In the genomic region with DNA sequence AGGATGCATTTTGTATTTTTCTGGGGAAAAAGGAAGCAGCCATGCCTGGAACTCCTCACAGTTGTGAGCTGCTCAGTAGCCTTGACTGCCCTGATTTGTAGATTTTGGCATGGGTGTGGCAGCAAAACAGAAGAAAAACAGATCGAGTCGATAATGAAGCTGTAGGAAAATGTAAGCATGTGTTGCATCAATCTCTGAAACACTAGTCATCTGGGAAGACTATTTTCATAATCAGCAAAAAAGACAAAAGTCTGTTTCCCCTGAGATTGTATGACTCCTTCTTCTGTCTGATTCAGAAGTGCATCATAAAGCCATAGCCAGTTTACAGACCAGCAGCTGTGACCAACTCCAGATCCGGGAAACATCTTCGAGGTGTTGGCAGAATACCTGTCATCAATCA, we compare ENCODE assay signal across 26 mouse cellular contexts. TPM values are rescaled to one million over a fixed set of nuclear protein-coding genes. Genes with fewer than 3 reads are reported as not detected.
DNase-seq lines count a peak whose midpoint lies in the region; TF ChIP-seq lines count a peak whose summit lies in the region.
"Had no signal": no experiment of that assay in that cellular context is flagged by ENCODE, and none has a peak within 500 bp of the region (broad histone marks: within the 10 kb centered on the region; RNA-seq: fewer than 3 reads in every experiment).

No protein-coding gene starts in this region.

- peak overlapping the region; percentile 48; the same call in 1 of the 2 replicates for H3K27ac ChIP-seq in gastrocnemius, adult 2 months
- H3K27ac ChIP-seq: embryonic facial prominence, embryonic 12.5 days; embryonic facial prominence, embryonic 15.5 days; forebrain, embryonic 12.5 days; forebrain, embryonic 15.5 days; heart, embryonic 10.5 days; heart, embryonic 13.5 days; hindbrain, embryonic 14.5 days; hindbrain, postnatal 0 days had no signal

- H3K27me3 ChIP-seq in C2C12 (ENCODE audit: control insufficient read depth, insufficient read depth, insufficient read length), result no peaks in the 10 kb centered on the region
- H3K27me3 ChIP-seq: embryonic facial prominence, embryonic 12.5 days; embryonic facial prominence, embryonic 15.5 days; forebrain, embryonic 12.5 days; forebrain, embryonic 15.5 days had no signal

- no peaks in the 10 kb centered on the region for H3K79me3 ChIP-seq in C2C12 (ENCODE audit: low read depth)

- intact Hi-C loops in gastrocnemius, adult 2 months (cut with DNase I), result no loop called here
- intact Hi-C loops in left cerebral cortex, postnatal 25 days (cut with DNase I), result no loop called here
- intact Hi-C loops in left cerebral cortex, postnatal 36 days (cut with DNase I), result no loop called here

- H3ac ChIP-seq in C2C12 (ENCODE audit: control insufficient read depth, insufficient read length, low read depth), result no peak overlapping the region

- no peak overlapping the region for H3K4me3 ChIP-seq in gastrocnemius, adult 2 months
- no peak overlapping the region for H3K4me3 ChIP-seq in C2C12 (ENCODE audit: insufficient read depth, poor library complexity, severe bottlenecking)
- H3K4me3 ChIP-seq: embryonic facial prominence, embryonic 12.5 days; embryonic facial prominence, embryonic 15.5 days; erythroblast, embryonic 14.5 days; forebrain, embryonic 12.5 days; forebrain, embryonic 15.5 days; heart, embryonic 10.5 days; heart, embryonic 13.5 days had no signal

- H3K79me2 ChIP-seq in C2C12 (ENCODE audit: control insufficient read depth, insufficient read depth), result no peaks in the 10 kb centered on the region

- H3K36me3 ChIP-seq in C2C12 (ENCODE audit: control insufficient read depth, insufficient read depth), result no peaks in the 10 kb centered on the region
- H3K36me3 ChIP-seq: embryonic facial prominence, embryonic 12.5 days; embryonic facial prominence, embryonic 15.5 days; forebrain, embryonic 12.5 days; forebrain, embryonic 15.5 days; heart, embryonic 10.5 days; heart, embryonic 13.5 days had no signal

- TF ChIP-seq CTCF in gastrocnemius, adult 2 months (IDR thresholded peaks at IDR 0.05), result no peak
- TF ChIP-seq CTCF in C2C12 (IDR thresholded peaks at IDR 0.05; ENCODE audit: control insufficient read depth, insufficient read depth, insufficient read length), result no peak

- DNase-seq in gastrocnemius, adult 2 months, result no peak
- no peak for DNase-seq in gastrocnemius, postnatal 25 days
- peak; percentile 65 for DNase-seq in NIH3T3 (ENCODE audit: low read depth)
- no peak for DNase-seq in adrenal gland, postnatal 4 days (ENCODE audit: low spot score in 2 of 2)
- DNase-seq in left cerebral cortex, postnatal 25 days (ENCODE audit: low spot score in 2 of 2), result no peak
- DNase-seq in left cerebral cortex, postnatal 36 days (ENCODE audit: low spot score in 2 of 2), result no peak
- DNase-seq: adrenal gland, postnatal 10 days; adrenal gland, postnatal 36 days; cerebellum, adult 11 months; cerebellum, adult 2 months; cerebellum, adult 9-11 months; cerebellum, postnatal 25 days; gastrocnemius, postnatal 10 days; heart, adult 18-20 months; heart, postnatal 14 days; heart, postnatal 4 days had no signal

TF ChIP-seq in C2C12, 6 proteins besides CTCF, POLR2A, EP300 and RAD21:
- TF ChIP-seq MYOG (IDR thresholded peaks at IDR 0.05; ENCODE audit: control insufficient read depth, extremely low read depth, insufficient read length) (no peak), MAX (IDR thresholded peaks at IDR 0.05) (no peak), USF1 (IDR thresholded peaks at IDR 0.05; ENCODE audit: low read depth) (no peak), CEBPB (IDR thresholded peaks at IDR 0.05; ENCODE audit: low read depth) (peak; percentile 93), FOSL1 (IDR thresholded peaks at IDR 0.05; ENCODE audit: insufficient read depth, low read length, poor library complexity, severe bottlenecking) (peak; percentile 77), MYOD1 (IDR thresholded peaks at IDR 0.05; ENCODE audit: control insufficient read depth, insufficient read length, low read depth) (peak; percentile 89)
TF ChIP-seq in C2C12: peak in this region for 3.

RNA-seq across cellular contexts. Expression of gene Ahcyl1, which starts 10.9 kb away (rescaled TPM):
- 10 to 100 TPM; 30.0 to 33.0 TPM for total RNA-seq in gastrocnemius, adult 2 months (2021)
- 10 to 100 TPM; 30.7 to 31.8 TPM for total RNA-seq in gastrocnemius, postnatal 25 days (2021)
- 72.1 TPM for polyA plus RNA-seq in C2C12 (2012; fragmentation: generic; extraction: Trizol)
- total RNA-seq in adrenal gland, postnatal 4 days (2021), result 100 to 1,000 TPM; 171 to 173 TPM
- total RNA-seq in left cerebral cortex, postnatal 25 days (2021), result 100 to 1,000 TPM; 324 to 332 TPM
- total RNA-seq in left cerebral cortex, postnatal 36 days (2021), result 100 to 1,000 TPM; 325 TPM

RNA-seq across cellular contexts. Expression of gene Csf1, which starts 53.0 kb away (rescaled TPM):
- 1 to 10 TPM; 7.9 to 8.5 TPM for total RNA-seq in gastrocnemius, adult 2 months (2021)
- total RNA-seq in gastrocnemius, postnatal 25 days (2021), result 10 to 100 TPM in 1 of 2 experiments, 1 to 10 TPM in 1; 9.5 to 10.6 TPM
- polyA plus RNA-seq in C2C12 (2012; fragmentation: generic; extraction: Trizol), result 169 TPM
- 10 to 100 TPM; 18.0 to 19.8 TPM for total RNA-seq in adrenal gland, postnatal 4 days (2021)
- total RNA-seq in left cerebral cortex, postnatal 25 days (2021), result 10 to 100 TPM; 10.7 to 11.2 TPM
- total RNA-seq in left cerebral cortex, postnatal 36 days (2021), result 10 to 100 TPM; 12.4 to 14.0 TPM

Comparison
In these comparisons a context has a peak if more than half of its experiments do, and no peak if none do; other contexts are left out.
1. RNA of gene Ahcyl1, which starts 10.9 kb away (total RNA-seq): 324 to 332 TPM in left cerebral cortex, postnatal 25 days, 325 TPM in left cerebral cortex, postnatal 36 days and 171 to 173 TPM in adrenal gland, postnatal 4 days; 30.0 to 33.0 TPM in gastrocnemius, adult 2 months and 30.7 to 31.8 TPM in gastrocnemius, postnatal 25 days; every median in the first group is over 4 times any median in the second.